Mouse (Mus musculus) forebrain, embryonic 12.5 days (tissue): ENCODE data around the gene Dnah1. TPM values are rescaled to one million over a fixed set of nuclear protein-coding genes. Genes with fewer than 3 reads are reported as not detected.

Experiments used
- ATAC-seq: fragments of 200-750 bp; cut with Nextera tagmentation; 2 replicates; pipeline ENCODE4 v1.8.0; 2017; ENCODE audit warnings: moderate TSS enrichment; ENCODE audit not compliant: low FRiP score
- H3K27ac ChIP-seq: fragments of 300-500 bp; sonication (generic); 2 replicates; pipeline ENCODE4 v1.5.1; 2016; ENCODE audit warnings: mild to moderate bottlenecking
- H3K27me3 ChIP-seq: fragments of 300-500 bp; sonication (generic); 2 replicates; pipeline ENCODE4 v1.6.1; 2016; ENCODE audit warnings: mild to moderate bottlenecking
- H3K36me3 ChIP-seq: fragments of 300-500 bp; sonication (generic); replicated peaks from 2 replicates; pipeline ENCODE4 v1.6.1; 2016; ENCODE audit warnings: mild to moderate bottlenecking
- H3K4me1 ChIP-seq: fragments of 300-500 bp; sonication (generic); 2 replicates; pipeline ENCODE4 v1.6.1; 2016
- H3K4me2 ChIP-seq: fragments of 300-500 bp; sonication (generic); 2 replicates; pipeline ENCODE4 v1.6.1; 2016; ENCODE audit warnings: mild to moderate bottlenecking, moderate library complexity
- H3K4me3 ChIP-seq: fragments of 300-500 bp; sonication (generic); replicated peaks from 2 replicates; pipeline ENCODE4 v1.5.1; 2016; ENCODE audit warnings: mild to moderate bottlenecking
- H3K9ac ChIP-seq: fragments of 300-500 bp; sonication (generic); 2 replicates; pipeline ENCODE4 v1.6.1; 2016; ENCODE audit warnings: mild to moderate bottlenecking
- H3K9me3 ChIP-seq: fragments of 300-500 bp; sonication (generic); 2 replicates; pipeline ENCODE4 v1.6.1; 2016
- WGBS: fragments of 180-500 bp; shearing (Covaris S2); methylation state at CpG from one replicate; pipeline ENCODE4 v1.1.7; 2016; 5-methylcytosine and 5-hydroxymethylcytosine counted together
- polyA plus RNA-seq: library from polyadenylated mRNA; unstranded; fragments of >200 nt; fragmentation: Nextera tagmentation; extraction: Ambion mirVana; gene quantifications from 2 replicates; pipeline ENCODE4 v1.2.1, GENCODE M21; 2016

Dnah1 gene
- polyA plus RNA-seq, 1 experiment from 2014 or later: 8.0 TPM

- Histone ChIP-seq H3K9ac (no peak overlapping the region), H3K9me3 (no peaks in the 10 kb centered on the region), H3K4me3 (no peak overlapping the region), H3K36me3 (no peaks in the 10 kb centered on the region), H3K4me2 (no peak overlapping the region), H3K4me1 (peaks cover 6% of the 10 kb centered on the region; the same call in 1 of the 2 replicates), H3K27ac (no peak overlapping the region), H3K27me3 (peaks cover 20% of the 10 kb centered on the region)
- no peak for ATAC-seq
- 84% methylated on average over 4 of the region's 4 CpGs for WGBS
These were observed 7.3 kb upstream of the Dnah1 start for GRCm38 (mm10) chr14:31330957-31331356.

GRCm38 (mm10) chr14:31329741-31330140 is 6.0 kb upstream of the Dnah1 start:
- H3K27ac ChIP-seq: no peak overlapping the region
- H3K9me3 ChIP-seq: no peaks in the 10 kb centered on the region
- H3K4me1 ChIP-seq: no peaks in the 10 kb centered on the region
- 61% methylated on average over 2 of the region's 2 CpGs for WGBS
- no peaks in the 10 kb centered on the region for H3K36me3 ChIP-seq
- ATAC-seq: no peak
- no peak overlapping the region for H3K9ac ChIP-seq
- peaks cover 20% of the 10 kb centered on the region for H3K27me3 ChIP-seq
- no peak overlapping the region for H3K4me2 ChIP-seq
- no peak overlapping the region for H3K4me3 ChIP-seq

- H3K27me3 ChIP-seq: peaks cover 20% of the 10 kb centered on the region
- no peak overlapping the region for H3K4me3 ChIP-seq
- no peak overlapping the region for H3K4me2 ChIP-seq
- no peaks in the 10 kb centered on the region for H3K36me3 ChIP-seq
- ATAC-seq: no peak
- H3K9me3 ChIP-seq: no peaks in the 10 kb centered on the region
- no peak overlapping the region for H3K27ac ChIP-seq
- H3K9ac ChIP-seq: no peak overlapping the region
- 79% methylated on average over 4 of the region's 4 CpGs for WGBS
- H3K4me1 ChIP-seq: peaks cover 9% of the 10 kb centered on the region
These were observed 4.0 kb upstream of the Dnah1 start for GRCm38 (mm10) chr14:31327681-31328080.

DNA sequence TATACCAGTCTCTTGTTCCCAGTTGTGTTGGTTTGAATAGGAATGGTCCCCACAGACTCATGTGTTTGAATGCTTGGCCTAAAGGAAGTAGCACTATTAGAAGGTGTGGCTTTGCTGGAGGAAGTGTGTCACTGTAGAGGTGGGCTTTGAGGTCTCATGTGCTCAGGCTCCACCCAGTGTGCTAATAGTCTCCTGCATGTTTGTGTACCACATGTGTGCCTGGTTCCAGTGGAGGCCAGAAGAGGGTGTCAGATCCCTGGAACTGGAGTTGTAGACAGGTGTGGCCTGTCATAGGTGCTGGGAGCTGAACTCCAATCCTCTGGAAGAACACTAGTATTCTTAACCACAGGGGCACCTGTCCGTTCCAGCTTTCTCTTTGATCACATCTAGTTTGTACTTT is 3.5 kb upstream of the Dnah1 start:
- Histone ChIP-seq H3K27ac (no peak overlapping the region), H3K36me3 (no peaks in the 10 kb centered on the region), H3K4me2 (no peak overlapping the region), H3K4me1 (peaks cover 9% of the 10 kb centered on the region), H3K9me3 (no peaks in the 10 kb centered on the region), H3K4me3 (no peak overlapping the region), H3K9ac (no peak overlapping the region), H3K27me3 (peaks cover 20% of the 10 kb centered on the region)
- ATAC-seq: no peak
- WGBS: 93% methylated on average over 1 of the region's 1 CpGs

GRCm38 (mm10) chr14:31326770-31327169 is 3.1 kb upstream of the Dnah1 start:
- Histone ChIP-seq H3K27ac (no peak overlapping the region), H3K9me3 (no peaks in the 10 kb centered on the region), H3K9ac (no peak overlapping the region), H3K36me3 (no peaks in the 10 kb centered on the region), H3K27me3 (peaks cover 20% of the 10 kb centered on the region), H3K4me2 (no peak overlapping the region), H3K4me3 (no peak overlapping the region), H3K4me1 (peaks cover 9% of the 10 kb centered on the region)
- no peak for ATAC-seq
- 79% methylated on average over 7 of the region's 7 CpGs for WGBS

- ATAC-seq: no peak
- no peak overlapping the region for H3K4me2 ChIP-seq
- no peaks in the 10 kb centered on the region for H3K9me3 ChIP-seq
- H3K36me3 ChIP-seq: no peaks in the 10 kb centered on the region
- H3K4me3 ChIP-seq: no peak overlapping the region
- WGBS: 53% methylated on average over 5 of the region's 5 CpGs
- no peak overlapping the region for H3K27ac ChIP-seq
- no peak overlapping the region for H3K9ac ChIP-seq
- peaks cover 13% of the 10 kb centered on the region; the same call in 1 of the 2 replicates for H3K27me3 ChIP-seq
- peaks cover 9% of the 10 kb centered on the region for H3K4me1 ChIP-seq
These were observed 1.9 kb upstream of the Dnah1 start for GRCm38 (mm10) chr14:31325551-31325950.

DNA sequence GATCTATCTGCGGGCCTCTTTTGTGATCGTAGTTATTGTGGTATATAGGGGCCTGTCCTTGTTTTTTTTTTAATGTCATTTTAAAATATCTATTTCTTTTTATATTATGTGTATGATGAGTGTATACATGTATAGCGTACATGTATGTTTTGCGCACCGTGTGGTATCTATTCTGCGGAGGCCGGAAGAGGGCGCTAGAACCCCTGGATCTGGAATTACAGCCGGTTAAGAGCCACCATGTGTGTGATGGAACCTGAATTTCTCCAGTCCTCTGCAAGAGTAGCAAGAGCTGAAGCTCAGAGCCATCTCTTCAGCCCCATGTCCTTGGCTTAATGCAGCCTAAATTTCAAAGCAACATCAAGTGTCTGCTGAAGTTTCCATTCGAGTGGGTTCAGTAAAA is 1.2 kb upstream of the Dnah1 start:
- Histone ChIP-seq H3K9ac (no peak overlapping the region), H3K4me1 (peaks cover 9% of the 10 kb centered on the region), H3K9me3 (no peaks in the 10 kb centered on the region), H3K4me3 (no peak overlapping the region), H3K36me3 (no peaks in the 10 kb centered on the region), H3K4me2 (no peak overlapping the region), H3K27me3 (0 out of 2 replicates have a peak, but pooled peaks cover 12% of the 10 kb centered on the region), H3K27ac (no peak overlapping the region)
- 72% methylated on average over 10 of the region's 10 CpGs for WGBS
- ATAC-seq: no peak

DNA sequence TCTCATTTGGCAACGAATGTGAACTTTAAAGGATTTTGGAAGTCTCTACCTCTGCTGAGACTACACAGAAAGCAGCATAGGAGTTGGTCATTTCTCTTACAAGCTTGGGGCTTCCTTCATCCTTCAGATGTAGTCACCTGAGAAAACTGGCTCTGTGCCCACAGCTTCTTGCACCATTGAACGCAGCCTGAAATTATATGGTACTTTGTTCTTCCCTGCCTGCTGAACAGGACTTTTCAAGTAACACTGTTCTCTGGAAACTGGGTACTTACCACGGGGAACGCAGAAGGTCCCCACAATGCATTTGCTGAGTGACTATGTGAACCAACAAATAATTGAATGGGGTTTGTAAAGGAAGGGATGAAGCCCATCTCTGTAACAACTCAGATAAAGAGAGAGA is 507 bp downstream of the Dnah1 start:
- 80% methylated on average over 4 of the region's 4 CpGs for WGBS
- H3K4me3 ChIP-seq: peak overlapping the region; percentile 29

DNA sequence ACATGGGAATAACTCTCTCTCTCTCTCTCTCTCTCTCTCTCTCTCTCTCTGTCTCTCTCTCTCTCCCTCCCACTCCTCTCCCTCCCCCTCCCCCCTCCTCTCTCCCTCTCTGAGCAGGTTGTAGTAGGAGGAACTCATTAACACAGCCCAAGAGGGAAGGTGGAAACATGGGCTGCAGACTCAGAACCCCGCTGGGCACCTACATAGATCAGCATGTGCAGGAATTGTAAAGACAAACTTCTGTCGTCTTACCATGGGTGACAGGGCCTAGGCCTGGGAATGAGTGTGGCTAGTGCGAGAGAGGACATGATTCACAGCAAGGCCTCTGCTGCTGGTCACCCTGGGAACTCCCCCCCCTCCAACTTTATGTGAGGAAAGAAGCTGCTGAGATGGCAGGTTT is 1.5 kb downstream of the Dnah1 start:
- Histone ChIP-seq H3K4me2 (no peak overlapping the region), H3K4me1 (peaks cover 9% of the 10 kb centered on the region), H3K4me3 (no peak overlapping the region), H3K27me3 (0 out of 2 replicates have a peak, but pooled peaks cover 8% of the 10 kb centered on the region), H3K27ac (no peak overlapping the region), H3K9me3 (no peaks in the 10 kb centered on the region), H3K9ac (no peak overlapping the region), H3K36me3 (no peaks in the 10 kb centered on the region)
- 80% methylated on average over 3 of the region's 3 CpGs for WGBS
- no peak for ATAC-seq

More for the DNA sequence above, 507 bp downstream of the Dnah1 start:
- H3K4me1 ChIP-seq: peaks cover 9% of the 10 kb centered on the region
- ATAC-seq: no peak
- H3K27ac ChIP-seq: no peak overlapping the region
- no peaks in the 10 kb centered on the region for H3K36me3 ChIP-seq
- no peaks in the 10 kb centered on the region for H3K9me3 ChIP-seq
- no peak overlapping the region for H3K9ac ChIP-seq
- 0 out of 2 replicates have a peak, but pooled peaks cover 9% of the 10 kb centered on the region for H3K27me3 ChIP-seq
- peak overlapping the region; percentile 49 for H3K4me2 ChIP-seq

GRCm38 (mm10) chr14:31321181-31321580 is 2.5 kb downstream of the Dnah1 start:
- peaks cover 9% of the 10 kb centered on the region for H3K4me1 ChIP-seq
- WGBS: 88% methylated on average over 11 of the region's 11 CpGs
- H3K4me2 ChIP-seq: no peak overlapping the region
- ATAC-seq: no peak
- no peaks in the 10 kb centered on the region for H3K36me3 ChIP-seq
- no peak overlapping the region for H3K4me3 ChIP-seq
- no peaks in the 10 kb centered on the region for H3K27me3 ChIP-seq
- no peak overlapping the region for H3K27ac ChIP-seq
- no peak overlapping the region for H3K9ac ChIP-seq
- no peaks in the 10 kb centered on the region for H3K9me3 ChIP-seq

- Histone ChIP-seq H3K27ac (no peak overlapping the region), H3K4me2 (no peak overlapping the region), H3K4me1 (peaks cover 9% of the 10 kb centered on the region), H3K9ac (no peak overlapping the region), H3K36me3 (no peaks in the 10 kb centered on the region), H3K9me3 (no peaks in the 10 kb centered on the region), H3K4me3 (no peak overlapping the region), H3K27me3 (no peaks in the 10 kb centered on the region)
- no peak for ATAC-seq
- WGBS: 90% methylated on average over 10 of the region's 10 CpGs
These were observed 4.2 kb downstream of the Dnah1 start for GRCm38 (mm10) chr14:31319546-31319945.

DNA sequence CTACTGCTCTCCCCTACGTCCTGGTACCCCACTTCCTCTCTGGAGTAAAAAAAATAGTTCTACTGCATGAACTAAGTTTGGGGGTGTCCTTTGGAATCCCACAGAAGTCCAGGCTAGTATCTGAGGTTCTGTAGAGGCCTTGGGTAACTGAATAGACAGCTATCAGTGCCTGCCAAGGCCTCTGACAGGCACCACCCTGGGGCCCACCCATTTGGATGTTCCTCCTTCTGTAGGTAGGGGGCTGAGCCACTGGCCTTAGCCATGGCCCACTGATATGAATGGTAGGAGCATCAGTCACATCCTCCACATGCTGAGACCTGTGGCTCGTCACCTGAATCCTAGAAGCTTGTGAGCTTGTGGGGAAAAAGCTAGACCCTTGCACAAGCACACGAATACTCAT is 5.9 kb downstream of the Dnah1 start:
- Histone ChIP-seq H3K9me3 (no peaks in the 10 kb centered on the region), H3K4me3 (no peak overlapping the region), H3K4me1 (no peaks in the 10 kb centered on the region), H3K4me2 (no peak overlapping the region), H3K9ac (no peak overlapping the region), H3K27me3 (no peaks in the 10 kb centered on the region), H3K27ac (no peak overlapping the region), H3K36me3 (no peaks in the 10 kb centered on the region)
- no peak for ATAC-seq
- WGBS: 81% methylated on average over 3 of the region's 3 CpGs

- no peak for ATAC-seq
- H3K9ac ChIP-seq: no peak overlapping the region
These were observed 7.1 kb downstream of the Dnah1 start for GRCm38 (mm10) chr14:31316613-31317012.

More at GRCm38 (mm10) chr14:31316613-31317012, 7.1 kb downstream of the Dnah1 start:
- H3K36me3 ChIP-seq: no peaks in the 10 kb centered on the region
- H3K4me1 ChIP-seq: no peaks in the 10 kb centered on the region
- no peaks in the 10 kb centered on the region for H3K9me3 ChIP-seq
- WGBS: 86% methylated on average over 12 of the region's 12 CpGs
- H3K27ac ChIP-seq: no peak overlapping the region
- H3K4me2 ChIP-seq: no peak overlapping the region
- H3K4me3 ChIP-seq: no peak overlapping the region
- H3K27me3 ChIP-seq: no peaks in the 10 kb centered on the region
